Mouse (Mus musculus) fibroblast of lung, adult 2 months (primary cell): ENCODE data around the gene Gm10282.

Source experiments
- DNase-seq: peaks from one replicate; pipeline ENCODE4 v3.0.0-alpha.2; 2011; ENCODE audit warnings: low read depth

Gm10282 gene

DNA sequence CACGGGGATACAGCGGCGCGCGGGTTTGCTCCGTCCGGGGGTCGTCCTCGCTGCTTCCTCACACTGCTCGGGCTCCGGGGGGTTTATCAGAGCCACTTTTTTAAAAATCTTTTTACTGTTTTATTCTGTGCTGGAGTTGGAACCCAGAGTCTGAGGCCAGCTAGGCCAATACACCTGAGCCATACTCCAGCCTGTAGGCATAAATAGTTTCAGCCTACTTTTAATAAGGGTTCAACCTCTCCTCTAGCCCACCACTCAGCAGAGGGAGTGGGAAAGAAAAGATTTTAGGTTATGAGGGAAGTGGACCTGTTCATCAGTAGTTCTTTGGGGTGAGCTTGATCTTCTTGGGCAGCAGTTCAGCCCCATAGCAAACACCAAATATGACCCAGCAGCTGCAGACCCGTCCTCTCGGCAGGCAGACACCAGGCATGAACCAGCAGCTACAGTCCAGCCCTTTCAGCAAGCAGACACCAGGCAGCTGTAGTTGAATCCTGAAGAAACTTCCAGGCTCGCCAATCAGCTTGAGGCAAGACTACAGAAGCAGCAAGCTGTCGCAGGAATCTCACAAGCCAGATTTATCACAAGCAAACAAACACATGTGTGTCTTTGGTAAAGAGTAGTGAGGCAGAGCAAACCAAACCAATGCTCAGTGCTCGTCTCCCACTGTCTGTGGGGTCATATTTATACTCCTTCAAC lies at the start of gene Gm10282:
Gene Gm10282, minus strand, starts transcription at position 51 of the 696 bp plus-strand sequence.
- DNase-seq = no peak

DNA sequence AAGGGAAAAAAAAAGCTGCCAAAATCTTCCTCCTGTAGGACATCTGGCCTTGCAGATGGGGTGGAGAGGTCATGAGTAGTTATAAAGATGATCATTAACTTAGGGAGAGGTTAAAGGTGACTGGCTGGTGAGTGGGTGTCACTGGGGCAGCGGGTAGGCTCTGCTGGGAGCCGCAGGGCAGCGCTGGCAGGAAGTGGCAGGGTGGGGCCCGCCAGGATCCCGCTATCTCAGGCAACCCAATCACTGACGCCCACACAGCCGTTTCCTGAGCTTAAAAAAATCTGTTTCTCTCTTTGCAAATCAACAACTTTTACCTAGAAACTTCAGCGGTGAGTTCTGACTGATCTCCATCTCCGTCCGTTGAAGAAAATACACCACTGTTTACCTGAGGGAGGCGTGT lies 49.2 kb upstream of the Gm10282 start:
- peak; percentile 5 for DNase-seq

DNA sequence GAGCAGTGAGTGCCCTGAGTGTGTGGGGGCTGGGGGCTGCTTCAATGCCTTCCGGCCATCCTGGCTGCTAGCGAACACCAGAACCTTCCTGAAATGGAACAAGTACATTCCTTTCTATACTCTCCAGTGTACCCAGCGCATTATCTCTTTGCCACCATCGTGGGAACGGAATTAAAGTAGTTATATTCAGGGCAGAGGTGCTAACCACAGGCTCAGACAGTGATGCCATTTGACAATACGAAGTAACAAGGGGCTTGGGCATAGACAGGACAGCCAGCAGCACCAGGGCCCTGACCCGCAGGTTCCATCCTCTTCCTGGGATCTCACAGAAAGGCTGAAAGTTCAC lies 48.6 kb upstream of the Gm10282 start:
- no peak for DNase-seq

DNA sequence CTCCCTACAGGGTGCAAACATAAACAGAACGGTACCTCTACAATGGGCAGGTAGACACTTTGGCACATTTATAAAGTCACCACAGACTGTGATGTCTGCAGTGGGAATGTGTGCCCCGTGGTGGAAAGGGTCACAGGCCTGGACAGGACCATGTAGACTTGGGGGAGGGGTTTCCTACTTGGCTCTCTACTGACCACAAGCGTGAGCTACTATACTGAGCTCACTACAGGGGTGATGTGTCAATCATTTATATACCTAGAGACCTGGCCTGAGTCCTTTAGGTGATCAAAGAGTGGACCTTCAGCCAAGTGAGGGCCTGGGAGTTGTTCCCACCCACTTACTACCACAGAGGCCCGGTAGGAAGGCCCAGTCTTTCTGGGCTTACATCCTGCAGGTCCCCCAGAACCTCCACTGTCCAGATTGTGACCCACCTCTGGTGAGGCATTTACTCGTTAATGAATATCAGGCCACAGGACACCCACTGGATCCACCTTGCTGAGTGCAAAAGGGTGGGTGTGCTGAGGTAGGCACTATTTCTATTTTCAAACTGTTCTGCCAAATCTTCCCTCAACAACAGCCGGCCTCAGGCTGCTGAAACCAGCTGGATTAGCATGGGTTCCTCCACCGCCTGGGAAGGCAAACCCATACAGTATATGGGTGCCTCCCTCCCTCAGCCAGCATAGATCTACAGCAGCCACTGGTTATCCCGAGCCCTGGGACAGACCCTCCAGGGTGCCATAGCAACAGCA lies 48.1 kb upstream of the Gm10282 start:
- DNase-seq = no peak

DNA sequence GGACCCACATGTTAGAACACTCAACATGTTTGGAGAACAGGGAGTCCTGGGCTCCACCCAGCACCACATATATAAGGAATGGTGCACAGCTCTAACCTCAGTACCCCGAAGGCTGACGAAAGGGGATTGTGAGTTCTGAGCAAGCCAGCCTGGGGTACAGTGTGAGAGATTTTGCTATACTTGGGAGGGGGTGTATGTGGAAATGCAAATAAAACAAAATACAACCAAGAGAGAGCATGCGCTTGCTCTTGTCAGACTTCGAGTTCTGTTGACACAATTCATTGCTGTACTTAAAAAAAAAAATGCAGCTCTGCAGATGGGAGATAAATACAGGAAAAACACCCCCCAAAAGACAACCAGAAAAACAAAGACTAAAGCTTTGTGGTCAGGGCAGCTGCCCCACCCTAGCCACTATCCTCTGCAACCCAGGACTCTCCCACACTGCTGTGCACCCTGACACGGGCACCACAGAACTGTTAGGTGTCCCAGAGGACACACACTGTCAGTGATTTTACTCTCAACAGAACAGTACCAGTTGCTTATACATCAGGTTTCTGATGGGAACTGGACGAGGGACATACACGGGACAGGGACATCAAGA lies 46.4 kb upstream of the Gm10282 start:
- no peak for DNase-seq

DNA sequence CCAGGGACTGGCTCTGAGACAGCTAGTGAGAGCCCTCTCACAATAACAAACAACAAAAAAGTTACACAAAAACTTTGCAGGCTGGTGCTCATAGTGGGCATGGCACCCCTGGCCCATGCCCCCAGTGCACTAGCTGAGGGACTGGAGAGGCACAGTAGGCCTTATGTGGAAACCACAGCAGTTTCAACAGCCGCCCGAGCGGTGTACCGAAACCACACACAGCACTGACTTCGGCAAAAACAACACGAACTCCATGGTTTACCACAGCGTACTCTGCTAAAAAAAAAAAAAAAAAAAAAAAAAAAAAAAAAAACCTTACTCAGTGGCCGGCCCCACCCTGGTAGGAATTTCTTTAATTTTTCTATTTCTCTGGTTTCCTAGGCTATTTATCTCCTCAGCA lies 45.7 kb upstream of the Gm10282 start:
- DNase-seq = no peak

DNA sequence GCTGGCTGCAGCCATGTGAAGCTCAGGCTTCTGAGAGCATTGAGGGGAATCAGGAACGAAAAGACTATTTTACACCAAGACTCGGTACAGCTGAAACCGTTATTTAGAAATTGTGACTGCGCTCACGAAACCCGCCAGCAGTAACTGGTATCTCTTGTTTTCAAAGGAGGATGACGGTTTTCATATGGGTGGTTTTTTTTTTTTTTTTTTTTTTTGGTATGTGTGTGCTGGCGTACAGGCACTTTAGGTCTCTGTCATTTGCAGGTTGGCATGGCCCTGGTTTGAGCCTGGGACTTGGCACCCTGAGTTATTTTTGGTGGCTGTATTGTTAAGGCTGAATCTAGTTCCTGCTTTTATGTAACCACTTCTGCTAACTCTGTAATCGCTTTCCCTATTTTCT lies 44.8 kb upstream of the Gm10282 start:
- DNase-seq = no peak

DNA sequence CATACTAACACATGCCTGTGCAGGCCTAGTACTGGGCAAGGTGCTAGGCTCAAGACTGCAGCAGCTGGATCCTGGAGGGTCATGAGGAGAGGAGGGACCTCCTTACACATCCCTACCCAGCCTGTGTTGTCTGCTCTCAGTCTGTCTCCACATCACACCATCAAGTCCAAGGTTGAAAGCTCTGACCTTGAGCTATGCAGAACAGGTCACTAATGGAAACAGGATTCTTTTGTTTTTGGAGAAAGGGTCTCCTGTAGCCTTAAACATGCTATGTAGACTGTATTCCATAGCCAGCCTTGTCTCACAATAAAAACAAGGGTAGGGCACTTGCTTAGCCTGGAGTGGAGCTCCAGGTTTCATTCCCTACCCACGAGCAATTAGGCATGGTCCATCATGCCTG lies 43.9 kb upstream of the Gm10282 start:
- DNase-seq = no peak

DNA sequence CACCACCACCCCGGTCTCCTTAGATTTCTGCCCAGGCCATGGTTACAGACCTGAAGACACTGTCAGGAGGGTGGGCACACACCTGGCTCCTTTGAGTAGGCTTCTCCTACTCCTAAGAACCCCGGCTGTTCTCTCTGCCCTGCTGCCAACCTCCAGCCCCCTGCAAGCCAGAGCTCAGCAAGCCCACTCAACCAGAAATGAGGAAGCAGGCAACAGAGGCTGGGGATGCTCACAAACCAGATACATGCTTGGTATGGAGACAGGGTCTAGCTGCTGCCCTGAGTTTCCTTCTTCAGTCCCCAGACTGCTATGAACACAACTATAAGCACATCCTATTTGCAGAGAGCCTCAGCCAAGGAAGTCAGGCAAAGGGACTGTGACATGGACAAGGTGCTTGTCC lies 43.1 kb upstream of the Gm10282 start:
- DNase-seq = no peak

DNA sequence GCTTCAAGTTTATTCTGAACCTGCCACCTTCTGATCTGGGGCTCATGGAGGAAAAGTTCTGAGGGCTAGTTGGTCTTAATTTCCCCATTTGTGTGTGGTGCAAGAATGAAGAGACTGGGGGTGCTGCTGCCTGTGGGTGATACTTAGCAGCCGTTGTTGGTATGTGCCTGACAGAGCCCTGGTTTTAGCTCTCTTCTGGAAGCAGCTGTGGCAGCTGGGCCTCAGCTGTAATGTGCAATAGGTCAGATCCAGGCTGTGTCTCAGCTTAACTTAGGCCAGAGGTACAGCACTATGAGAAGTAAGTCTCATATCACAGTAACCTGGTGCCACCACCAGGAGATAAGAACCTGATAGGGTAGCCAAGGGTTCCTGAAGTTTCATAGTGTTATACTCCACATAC lies 42.5 kb upstream of the Gm10282 start:
- DNase-seq = no peak

DNA sequence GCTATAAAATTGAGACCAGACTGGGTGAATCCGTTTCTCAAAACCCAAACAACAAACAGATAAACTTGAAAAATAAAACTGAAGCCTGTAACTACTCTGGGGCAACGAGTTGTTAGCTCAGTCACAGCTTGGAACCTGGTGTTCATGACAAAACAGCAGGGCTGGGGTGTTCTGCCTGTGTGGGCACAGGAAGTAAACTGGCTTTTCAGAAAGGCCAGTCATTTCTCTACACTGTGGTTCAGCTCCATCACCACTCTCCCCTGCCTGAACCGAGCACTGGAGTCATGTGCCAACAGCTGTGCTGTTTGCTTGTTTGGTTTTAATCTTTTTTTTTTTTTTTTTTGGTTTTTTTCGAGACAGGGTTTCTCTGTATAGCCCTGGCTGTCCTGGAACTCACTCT lies 38.7 kb upstream of the Gm10282 start:
- DNase-seq = no peak

DNA sequence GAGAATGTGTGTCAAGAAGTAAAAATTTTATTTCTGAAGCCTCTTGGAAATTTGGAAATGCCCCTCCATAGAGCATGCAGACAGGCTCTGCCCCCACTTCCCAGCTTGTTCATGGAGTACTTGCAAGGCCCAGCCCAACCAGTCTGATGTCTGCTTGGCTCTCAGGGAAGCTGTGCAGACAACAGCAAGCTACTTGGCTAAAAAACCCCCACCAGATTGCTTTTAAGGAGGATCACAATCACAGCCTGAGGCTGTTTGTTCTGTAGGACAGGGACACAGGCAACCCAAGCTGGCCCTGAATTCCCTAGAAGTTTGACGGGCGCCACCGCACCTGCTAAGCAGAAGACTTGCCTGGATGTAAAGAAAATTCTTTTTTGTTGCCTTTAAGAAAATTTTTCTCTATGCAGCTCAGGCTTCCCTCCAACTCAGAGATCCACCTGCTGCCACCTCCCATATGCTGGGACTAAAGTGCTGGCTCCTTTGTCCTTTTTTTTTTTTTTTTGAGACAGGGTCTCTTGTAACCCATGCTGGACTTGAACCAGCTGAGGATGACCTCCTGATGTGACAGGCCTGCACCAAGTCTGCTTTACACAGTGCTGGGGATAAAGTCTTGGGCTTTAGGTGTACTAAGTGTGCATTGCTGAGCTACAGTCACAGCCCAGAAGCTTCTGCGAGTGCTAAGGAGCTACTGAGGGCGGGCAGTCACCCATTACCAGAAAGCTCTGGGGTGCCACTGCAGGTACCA lies 37.7 kb upstream of the Gm10282 start:
- no peak for DNase-seq

DNA sequence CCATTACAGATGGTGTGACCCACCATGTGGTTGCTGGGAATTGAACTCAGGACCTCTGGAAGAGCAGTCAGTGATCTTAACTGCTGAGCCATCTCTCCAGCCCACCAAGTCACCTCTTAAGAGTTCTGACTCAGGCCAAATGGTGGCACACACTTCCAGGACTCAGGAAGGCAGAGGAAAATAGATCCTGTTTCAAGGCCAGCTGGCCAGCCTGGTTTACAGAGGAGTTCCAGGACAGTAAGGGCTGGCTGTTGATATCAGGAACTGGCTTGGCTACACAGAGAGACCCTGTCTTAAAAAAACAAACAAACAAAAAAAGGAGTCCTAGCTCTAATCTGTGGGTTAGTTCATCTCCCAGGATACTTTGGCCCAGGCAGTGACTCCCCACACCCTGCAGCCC lies 32.0 kb upstream of the Gm10282 start:
- DNase-seq = no peak

DNA sequence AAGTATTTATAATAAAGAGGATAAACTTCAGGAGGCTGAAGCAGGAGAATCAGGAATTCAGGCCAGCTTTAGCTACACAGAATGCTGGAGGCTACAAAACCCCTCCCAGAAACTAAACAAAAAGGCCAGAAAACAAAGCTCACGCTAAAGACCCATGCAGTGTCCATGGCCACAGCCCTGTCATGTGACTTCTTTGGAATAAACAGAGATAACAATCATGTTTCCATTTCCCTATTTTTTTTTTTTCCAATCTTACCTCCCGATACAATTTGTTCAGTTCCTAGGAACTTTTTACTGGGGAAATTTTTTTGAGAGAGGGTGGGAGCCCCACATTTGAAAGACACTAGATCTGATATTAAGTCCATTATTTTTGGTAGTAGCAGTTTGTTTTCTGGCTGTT lies 31.2 kb upstream of the Gm10282 start:
- no peak for DNase-seq

DNA sequence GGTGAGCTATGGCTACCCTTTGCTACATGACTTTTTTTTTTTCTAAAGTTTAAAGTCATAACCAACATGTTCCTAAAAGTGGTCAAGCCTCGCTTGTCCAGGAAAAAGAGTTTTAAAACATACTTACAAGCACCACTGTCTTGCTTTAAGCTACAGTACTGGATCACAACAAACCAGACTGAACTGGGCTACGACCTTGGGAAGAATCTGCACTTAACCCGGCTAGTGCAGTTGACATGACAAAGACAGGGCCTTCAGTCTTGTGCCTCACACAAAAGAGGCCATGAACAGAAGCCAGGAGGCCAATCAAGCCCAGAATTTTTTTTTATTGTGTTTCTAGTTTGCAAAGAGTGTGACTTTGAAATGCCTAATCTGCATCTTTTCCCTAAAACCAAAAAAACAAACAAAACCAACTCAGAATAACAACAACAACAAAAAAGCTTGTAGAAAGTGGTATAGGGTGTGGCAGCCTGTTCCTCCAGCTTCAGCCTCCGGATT lies 29.1 kb upstream of the Gm10282 start:
- DNase-seq = no peak

DNA sequence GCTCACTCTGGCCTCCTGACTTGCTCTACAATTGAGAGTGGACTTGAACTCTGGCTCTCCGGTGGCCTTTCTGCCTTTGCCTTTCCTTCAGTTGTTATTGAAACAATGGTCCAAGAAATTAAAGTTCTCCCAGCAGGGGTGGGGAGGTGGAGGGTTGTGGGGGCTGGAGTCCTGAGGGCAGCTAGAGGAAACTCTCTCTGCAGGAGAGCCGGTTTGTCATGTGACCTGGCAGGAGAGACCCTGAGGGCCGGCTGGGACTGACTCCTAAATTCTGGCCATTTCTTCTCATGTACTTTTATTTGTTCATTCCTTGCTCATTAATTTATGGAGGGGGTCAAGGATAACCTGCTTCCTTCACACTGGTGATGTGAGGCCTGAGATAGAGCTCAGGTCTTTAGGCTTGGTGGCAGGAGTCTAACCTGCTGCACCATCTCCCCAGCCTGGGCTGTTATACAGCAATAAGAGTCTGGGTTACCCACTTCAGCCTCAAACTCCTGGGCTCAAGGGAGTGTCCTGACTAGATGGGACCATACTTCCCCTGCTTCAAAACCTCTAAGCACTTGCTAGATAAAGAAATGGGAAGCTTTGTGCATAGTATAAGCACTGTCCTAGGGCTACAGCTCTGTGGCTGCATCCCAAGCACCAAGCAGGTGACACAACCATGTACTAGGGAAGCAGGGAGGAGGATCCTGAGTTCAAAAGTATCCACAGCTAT lies 28.5 kb upstream of the Gm10282 start:
- DNase-seq = no peak

DNA sequence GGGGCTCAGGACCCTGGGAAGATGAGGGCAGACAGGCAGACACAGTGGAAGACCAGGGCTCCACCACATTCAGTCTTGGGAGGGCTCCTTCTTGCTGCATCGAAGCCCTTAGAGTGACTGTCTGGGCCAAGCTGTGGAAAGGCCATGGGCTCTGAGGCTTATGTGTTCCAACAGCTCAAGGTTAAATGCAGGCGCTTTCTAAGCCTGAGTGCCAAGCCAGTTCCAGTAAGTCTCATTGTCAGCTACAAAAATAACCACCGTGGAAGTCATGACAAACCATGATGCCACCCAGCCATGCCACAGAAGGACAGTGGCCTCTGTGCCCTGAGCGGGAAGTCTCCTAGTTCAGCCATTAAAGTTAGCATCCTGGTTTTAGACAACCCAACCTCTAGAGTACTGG lies 26.6 kb upstream of the Gm10282 start:
- DNase-seq = no peak

DNA sequence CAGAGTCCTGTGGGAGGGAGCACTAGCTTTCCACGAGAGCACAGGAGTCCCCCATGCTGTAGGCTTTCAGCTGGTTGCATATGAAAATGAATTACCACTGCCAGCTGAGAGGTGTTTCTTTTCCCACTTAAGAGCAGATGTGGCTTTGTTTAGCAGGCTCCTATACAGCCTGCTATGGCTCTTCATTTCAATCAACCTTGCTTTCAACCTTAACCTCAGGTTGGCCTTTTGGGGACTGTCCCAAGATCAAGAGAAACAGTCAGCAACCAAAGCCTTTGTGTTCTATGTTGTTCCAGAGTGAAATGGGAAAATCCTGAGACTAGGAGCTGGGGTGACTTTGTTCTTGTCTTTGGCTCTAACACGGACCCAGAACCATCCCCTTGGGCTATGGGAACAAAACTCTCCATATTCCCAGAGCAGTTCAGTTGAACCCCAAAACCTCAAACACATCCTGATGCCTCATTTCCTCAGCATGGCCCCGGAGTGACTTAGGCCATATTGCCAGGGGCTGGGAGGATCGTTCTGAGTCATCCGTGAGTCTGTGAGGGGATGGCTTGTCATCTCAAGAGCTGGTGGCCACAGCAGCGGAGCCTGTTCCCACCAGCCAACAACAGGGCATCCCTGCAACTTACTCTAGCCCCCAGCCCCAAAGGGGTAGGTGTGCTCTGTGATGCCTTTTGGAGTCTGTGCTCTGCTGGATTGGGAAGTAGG lies 25.9 kb upstream of the Gm10282 start:
- no peak for DNase-seq

DNA sequence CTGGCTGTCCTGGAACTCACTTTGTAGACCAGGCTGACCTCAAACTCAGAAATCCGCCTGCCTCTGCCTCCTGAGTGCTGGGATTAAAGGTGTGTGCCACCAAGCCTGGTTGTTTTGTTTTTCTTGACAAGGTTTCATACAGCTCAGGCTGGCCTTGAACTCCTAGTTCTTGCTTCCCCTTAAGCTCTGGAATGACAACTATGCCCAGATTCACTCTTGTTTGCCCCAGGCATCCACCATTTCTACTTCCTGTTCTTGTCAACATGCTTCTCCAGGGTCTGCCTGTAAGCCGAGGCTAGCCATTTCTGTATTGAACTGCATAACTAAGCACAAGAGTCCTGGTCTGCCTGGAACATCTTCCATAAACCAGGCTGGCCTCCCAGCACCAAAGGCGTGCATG lies 24.1 kb upstream of the Gm10282 start:
- DNase-seq = no peak

DNA sequence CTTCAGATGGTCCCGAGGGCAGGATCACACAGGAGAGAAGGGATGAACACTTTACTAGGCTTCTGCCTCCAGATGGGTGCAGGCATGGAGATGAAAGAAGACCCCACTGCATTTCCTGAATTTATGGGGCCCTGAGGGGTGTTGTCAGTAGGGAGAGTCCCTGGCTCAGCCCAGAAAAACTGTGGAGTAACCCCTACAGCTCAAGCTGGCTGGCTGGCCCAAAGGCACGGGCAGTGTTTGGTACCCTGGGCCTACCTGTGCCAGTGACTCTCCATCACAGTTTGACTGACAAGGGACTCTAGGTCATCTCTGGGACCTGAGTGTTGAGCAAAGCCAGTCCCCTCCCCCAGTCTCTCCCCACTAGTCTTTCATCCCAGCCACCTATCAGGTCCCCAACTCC lies 19.6 kb upstream of the Gm10282 start:
- DNase-seq = no peak

DNA sequence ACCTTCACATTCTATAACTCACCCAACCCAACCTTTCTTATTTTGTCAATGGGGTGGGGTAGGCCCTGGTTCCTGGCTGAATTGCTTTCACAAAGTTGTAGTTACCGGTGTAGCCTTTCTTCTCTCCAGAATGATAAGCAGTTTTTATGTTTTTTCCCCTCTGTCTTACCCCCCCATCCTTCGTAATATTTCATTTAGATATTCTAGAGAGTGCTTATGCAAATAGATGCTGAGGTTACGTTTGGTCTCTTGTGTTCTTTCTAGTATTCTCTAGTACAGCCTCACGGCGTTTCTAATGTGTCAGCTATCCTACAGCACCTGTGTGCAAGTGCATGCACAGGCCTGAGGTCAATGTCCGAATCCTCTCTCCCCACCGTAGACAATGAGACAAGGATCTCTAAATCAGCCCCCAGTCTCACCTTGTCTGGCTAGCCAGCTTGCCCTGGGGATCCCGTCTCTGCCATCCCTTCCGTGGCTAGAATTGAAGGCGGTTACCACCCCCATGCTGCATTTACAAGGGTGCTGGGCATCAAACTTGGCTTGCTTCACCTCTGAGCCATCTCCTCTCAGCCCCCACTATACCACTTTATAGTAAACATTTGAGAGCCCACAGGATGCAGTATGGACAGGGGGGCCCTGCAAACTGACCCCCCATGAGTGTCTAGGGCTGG lies 19.1 kb upstream of the Gm10282 start:
- DNase-seq = no peak
